Mouse (Mus musculus) heart, postnatal 0 days (tissue): ENCODE data around the gene Ptcra.

Experiments
- CTCF ChIP-seq: IDR thresholded peaks from 2 replicates; pipeline ENCODE4 v1.5.1; 2016; ENCODE audit warnings: antibody characterized with exemption, control low read depth, low read depth
- EP300 ChIP-seq: IDR thresholded peaks from 2 replicates; pipeline ENCODE4 v1.6.1; 2016; ENCODE audit warnings: antibody characterized with exemption, low read depth

GRCm38 (mm10) chr17:46771025-46771424 lies 7.5 kb upstream of the Ptcra start:
- TF ChIP-seq CTCF (peak; percentile 24), EP300 (no peak)
